Mouse (Mus musculus) adrenal gland, postnatal 36 days (tissue): ENCODE results near the gene Lin7b. TPM values are rescaled to one million over a fixed set of nuclear protein-coding genes. Genes with fewer than 3 reads are reported as not detected.
"Not testable (repeated sequence)": the region's sequence is repeated elsewhere in the genome, so short reads cannot be mapped to it uniquely, and the experiment has no call there.

Experiments
- DNase-seq, 2 experiments: peaks; one replicate each; pipeline ENCODE4 v3.0.0; 2021; ENCODE audit warnings: mixed read lengths in 1 of 2
- total RNA-seq, 2 experiments: library from RNA; stranded (reverse); gene quantifications; 2 replicates each; pipeline ENCODE4 v1.2.3; 2021

The Lin7b gene
- total RNA-seq, 2 experiments from 2014 or later, result 0.70 to 2.8 TPM

DNA sequence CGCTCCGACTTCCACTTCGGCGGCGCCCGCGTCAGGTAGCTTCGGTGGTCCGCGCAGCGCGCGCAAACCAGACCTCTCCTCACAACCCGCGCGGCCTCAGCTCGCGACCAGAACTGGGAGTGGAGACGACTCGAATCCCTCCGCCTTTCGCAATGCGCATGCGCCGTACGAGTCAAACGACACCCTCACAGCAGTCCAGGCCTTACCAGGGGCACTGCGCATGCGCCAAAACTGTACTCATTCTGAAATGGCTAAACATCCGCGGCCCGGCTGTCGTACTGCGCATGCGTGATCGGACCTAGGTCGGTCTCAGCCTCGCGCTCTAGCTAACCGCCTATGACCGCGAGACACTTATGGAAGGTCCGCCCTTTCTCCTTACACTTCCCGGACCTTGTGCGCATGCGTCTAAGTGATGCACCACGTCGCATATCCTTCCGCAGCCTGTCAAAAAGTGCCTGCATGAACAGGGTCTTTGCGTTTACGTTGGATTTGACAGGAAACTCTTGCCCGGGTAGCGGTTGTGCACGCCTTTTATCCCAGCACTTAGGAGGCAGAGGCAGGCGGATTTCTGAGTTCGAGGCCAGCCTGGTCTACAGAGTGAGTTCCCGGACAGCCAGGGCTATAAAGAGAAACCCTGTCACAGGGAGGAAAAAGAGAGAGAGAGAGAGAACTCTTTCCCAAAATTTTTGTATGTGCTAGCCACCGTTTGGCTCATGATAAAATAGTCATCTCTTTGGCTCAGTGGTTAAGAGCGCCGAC, 25.4 kb upstream of the Lin7b start, which contains the start of gene Snrnp70:
TSS of gene Snrnp70 (minus strand) at position 165 of the 759 bp plus-strand sequence.
- DNase-seq, result peak; percentile 100

DNA sequence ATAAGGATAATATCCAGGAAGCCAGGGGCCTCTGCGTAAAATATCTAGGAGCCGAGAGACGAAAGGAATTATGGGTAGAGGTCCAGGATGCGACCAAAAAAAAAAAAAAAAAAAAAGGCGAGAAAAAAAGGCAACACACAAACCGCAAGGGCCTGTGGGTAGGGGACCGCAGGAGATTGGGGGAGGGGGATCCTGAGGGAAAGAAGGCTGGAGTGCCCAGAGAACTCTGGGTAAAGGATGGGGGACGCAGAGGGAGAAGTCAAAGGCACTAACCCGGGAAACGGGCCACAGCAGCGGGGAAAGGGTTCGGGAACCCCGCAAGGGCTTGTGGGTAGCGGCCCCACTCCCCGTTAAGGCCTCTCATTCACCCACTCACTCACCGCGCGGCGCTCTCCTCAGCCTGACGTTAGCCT, 24.8 kb upstream of the Lin7b start:
- DNase-seq, result no peak

DNA sequence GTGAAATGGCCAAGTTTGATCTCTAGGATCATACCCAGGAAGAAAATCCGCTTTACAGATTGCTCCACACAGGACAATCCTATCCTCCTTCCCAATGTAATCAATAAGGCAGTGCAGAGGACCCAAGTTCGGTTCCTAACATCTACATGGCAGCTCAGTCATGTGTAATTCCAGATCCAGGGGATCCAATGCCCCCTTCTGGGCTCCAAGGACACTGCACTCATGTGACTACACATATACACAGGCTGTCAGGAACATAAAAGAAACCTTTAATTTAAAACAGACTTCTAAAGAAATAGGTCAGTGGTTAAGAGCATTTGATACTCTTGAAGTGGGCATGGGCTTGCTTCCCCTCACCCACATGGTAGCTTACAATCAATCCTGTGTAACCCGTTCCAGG, 15.7 kb upstream of the Lin7b start:
- no peak for DNase-seq

DNA sequence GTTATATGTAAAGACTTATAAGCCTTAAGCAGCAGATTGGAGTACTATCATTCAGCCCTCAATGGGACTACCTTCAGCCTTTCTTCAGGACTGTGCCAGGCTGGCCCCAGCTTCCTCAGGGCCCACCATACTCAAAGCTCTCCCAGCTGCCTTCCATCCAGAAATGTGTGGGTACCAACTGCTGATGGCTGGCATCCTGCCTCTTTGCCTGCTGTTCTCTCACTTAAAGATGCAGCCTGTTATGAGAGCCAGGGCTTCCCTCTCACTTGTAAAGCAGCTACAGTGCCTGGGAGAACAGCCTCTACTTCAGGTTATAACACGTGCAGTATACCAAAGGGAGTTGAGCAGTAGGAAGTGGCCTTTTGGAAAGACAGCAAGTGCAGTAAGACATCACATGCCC, 5.7 kb upstream of the Lin7b start:
- no peak for DNase-seq

DNA sequence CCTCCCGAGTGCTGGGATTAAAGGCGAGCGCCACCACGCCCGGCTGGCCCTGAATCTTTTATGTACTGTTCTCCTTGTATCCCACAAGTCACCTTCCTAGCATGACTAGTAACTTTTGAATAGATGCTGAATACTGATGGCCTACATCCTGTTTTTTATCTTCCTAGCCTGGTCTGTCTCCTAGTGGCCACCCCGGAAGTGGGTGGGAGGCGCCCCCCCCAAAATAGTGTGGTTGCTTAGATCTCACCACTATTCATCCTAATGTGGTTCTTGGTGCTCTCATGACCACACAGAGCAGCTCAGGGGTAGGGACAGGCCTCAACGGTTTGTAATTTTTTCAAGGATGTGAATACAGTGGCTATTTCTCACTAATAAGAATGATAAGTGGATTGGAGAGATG, 4.2 kb upstream of the Lin7b start:
- DNase-seq, result no peak

DNA sequence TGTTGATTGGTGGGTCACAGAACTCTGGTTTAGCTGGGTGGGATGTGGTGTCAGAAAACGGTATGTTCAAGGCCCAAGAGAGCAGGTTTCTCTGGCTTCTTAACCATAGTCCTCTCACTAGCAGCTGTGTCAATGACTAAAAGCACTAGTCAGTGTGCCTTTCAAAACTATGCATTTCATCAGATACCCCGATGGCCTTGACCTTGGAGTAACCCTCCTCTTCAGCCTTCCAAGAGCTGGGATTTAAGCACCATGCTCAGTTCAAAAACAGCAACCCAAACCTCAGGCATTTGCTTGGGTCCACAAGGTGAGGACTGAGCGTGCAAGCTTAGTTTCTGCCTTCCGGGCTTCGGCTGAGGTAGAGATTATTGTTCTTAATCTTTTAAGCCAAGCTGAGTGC, 2.0 kb upstream of the Lin7b start:
- peak; percentile 40 to 43 for DNase-seq

DNA sequence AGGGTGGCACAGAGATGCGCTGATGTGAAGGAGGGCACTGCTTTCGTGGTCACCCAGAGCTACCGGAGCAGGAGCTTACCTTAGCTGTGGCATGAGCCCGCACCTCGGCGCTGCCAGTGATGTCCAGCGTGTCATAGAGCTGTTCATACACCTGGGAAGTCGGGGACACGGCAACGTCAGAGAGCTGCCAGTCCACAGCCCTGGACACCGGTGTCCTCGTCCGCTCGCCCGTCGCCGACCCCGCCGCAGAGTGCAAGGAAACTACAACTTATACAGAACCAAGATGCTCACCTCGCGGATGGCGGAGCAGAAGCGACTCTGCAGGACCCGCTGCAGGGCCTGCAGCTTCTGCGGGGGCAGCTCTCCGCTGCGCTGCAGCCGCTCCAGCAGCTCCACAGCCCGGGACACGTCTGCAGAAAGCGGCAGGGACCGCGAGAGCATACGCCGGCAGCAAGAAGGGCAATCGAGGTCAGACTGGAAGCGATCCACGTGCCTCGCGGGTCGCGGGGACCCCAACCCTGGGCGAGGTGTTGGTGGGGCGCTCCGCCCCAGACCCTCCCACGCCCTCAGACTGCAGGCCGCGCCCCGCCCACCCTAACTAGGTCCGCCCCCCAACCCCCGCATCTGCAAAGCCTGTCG, 428 bp downstream of the Lin7b start:
- DNase-seq, result no peak

DNA sequence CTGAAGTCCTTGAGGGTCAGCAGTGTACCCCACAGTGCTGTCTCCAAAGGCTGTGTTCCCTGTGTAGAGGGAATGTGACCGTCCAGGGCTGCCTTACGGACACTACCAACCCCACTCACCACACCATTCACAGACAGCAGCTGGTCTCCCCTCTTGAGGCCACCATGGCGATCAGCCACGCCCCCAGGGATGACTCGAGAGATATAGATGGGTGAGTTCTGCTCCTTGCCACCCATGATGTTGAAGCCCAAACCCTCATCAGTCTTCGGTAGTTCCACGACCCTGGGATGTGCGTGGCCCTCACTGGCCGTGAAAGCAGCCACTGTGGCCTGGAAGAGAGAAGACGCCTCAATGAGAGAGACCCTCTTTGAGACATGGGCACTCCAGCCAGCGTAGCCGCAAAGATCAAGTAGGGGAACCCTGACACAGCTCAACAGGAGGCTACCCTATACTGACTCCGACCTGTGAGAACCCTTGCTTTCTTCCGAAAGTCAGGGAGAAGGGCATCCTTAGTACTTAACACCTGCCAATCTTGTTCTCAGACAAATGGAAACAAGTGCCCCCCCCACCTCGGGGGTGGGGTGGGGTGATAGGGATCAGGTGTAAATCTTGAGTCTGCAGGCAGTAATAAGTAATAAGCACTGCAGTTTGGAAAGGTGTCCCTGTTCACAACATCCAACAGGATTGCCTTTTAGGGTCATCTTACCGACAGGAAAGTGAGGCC, 1.2 kb downstream of the Lin7b start:
- no peak for DNase-seq

DNA sequence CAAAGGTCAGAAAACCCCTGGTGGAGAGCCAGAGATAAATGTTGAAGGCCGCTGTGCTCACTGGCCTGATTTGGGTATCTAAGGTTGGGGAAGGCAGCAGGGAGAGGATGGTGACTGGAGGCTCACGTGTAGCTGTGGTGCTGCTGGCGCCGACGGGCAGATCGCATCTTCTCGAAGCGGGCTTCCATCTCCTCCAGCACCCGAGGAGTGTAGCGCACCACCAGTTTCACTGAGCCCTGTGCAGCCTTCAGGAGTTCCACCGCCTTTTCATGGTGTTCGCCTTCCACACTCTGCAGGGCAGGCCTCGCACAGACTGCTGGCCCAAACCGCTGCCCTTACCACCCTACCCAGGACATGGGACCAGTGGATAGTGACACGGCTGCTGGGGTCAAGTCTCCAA, 2.2 kb downstream of the Lin7b start:
- no peak for DNase-seq

DNA sequence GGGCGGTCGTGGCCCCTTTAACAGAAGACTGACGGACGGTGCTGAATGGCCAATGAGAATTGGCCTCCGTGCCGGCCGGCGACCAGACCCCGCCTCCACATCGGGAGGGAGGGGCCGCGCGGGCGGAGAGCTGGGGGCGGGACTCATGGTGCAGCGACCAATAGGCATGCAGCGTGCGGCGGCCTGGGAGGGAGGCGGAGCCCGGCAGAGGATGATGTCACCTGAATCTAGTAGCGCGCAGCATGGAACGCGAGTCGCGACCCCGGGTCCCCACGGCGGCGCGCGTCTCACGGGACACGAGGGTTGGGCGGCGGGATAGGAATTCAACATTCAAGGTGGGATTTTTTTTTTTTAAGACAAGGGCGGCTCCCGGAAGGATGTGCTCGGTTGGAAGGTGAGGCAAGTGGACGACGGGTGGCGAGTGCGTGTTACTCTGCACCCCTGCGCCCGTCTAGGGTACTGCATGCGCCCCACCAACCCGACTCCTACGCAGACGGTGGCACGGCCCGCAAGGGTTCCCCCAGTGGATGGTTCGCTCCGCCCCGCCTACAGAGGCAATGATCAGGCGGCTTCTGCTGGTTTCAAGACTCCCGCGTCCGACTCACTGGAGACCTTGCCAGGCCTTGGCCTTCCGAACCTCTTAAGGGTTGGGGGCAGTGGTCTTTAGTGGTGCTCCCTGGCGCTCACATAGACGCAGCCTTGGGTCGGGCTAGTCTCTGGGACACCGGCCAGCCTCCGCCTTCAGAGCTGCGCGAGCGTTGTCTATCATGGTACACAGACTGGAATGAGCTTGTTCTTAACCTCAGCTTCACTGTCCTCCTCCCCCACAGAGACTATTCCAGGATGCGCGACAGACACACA, 3.1 kb downstream of the Lin7b start:
- DNase-seq, result peak; percentile 98 to 99

DNA sequence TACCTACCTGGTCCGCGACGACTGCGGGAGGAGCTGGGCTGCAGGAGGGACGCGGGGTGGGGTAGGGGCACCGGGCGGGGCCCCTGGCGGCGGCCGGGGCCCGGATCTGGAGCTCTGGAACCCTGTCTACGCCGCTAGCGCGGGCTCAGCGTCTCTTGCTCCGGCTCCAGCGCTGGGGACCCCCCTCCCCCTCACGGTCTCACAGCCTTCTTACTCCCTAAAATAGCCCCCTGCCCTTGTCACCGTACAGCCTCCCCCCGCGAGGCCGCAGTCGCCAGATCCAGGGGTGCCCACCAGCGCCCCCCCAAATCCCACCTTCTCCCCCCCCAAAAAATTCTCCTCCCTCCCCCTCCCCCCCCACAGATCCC, 3.7 kb downstream of the Lin7b start, which contains the start of gene Ppfia3:
TSS of gene Ppfia3 (minus strand) at position 368 of the 368 bp plus-strand sequence.
- DNase-seq, result no peak

DNA sequence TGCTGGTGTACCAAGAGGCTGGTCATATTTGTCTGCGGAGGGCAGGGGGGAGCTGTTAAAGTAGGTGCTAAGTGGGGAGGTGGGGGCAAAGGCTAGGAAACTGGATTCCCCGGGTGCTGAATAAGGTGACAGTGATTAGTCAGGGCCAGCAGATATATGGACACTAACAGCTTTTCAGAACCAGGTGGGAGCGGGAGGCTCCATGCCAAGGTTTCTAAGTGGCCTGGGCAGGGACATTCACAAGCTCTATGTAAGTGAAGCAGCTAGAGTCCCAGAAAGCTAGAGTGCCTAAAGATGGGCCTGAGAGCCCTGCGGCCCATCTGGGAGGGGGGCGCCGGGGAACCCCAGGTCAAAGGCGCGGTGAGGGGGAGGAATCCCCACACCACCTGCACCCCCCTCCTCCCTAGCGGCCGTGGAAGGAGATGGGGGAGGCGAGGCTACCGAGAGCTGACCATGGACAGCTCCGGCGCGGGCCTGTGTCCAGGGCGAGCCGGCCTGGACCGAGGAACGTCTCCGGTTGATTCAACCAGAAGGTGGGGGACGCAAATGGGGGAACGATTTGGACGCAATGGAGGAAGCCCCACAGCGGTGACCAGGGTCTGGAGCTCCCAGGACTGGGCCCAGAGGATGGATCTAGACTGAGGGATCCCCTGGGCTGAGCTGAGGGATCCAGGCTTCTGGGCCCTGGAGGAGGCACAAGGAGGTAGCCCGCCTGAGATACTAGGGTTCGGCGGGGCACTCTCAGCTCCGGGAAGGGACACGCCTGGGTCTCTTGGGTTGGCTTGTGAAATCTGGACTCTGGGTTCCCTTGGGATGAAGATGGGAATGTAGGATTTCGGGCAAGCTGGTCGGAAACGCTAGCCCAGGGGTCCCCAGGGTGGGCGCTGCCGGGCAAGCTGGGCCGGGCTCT, 4.4 kb downstream of the Lin7b start:
- peak; percentile 66 to 81 for DNase-seq

DNA sequence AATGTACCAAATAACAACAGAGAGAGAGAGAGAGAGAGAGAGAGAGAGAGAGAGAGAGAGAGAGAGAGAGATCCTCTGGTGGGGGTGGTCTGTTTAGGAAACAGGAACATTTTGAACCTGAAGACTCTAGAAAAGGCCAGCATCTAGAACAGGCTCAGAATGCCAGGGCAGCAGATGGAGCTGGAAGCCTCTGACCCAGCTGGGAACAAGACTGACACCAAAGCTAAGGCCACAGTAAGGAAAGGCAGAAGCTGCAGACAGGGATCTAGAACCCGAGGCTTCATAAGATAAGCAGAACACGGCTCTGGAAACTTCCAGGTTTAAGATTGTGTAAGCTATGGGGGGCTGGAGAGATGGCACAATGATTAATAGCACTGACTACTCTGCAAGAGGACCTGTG, 6.4 kb downstream of the Lin7b start:
- DNase-seq, result no peak

DNA sequence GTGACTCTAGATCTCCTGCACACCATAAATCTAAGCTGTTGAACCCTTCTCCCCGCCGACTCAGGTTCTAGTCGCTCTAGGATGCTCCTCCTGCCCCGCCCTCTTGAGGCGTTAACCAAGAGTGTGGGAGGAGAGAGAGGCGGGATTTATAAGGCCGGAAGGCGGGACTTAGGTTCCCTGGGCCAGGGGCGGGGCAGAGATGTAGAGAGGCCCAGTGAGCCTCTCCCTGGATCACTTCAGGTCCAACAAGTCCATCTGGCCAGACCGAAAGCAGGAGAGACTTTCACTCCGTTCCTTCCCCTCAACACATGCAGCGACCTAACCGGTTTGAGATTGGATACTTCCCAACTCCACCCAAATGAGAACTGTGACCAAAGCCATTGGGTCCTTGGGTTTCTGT, 7.6 kb downstream of the Lin7b start:
- DNase-seq, result peak in 1 of 2 experiments; percentile 37

DNA sequence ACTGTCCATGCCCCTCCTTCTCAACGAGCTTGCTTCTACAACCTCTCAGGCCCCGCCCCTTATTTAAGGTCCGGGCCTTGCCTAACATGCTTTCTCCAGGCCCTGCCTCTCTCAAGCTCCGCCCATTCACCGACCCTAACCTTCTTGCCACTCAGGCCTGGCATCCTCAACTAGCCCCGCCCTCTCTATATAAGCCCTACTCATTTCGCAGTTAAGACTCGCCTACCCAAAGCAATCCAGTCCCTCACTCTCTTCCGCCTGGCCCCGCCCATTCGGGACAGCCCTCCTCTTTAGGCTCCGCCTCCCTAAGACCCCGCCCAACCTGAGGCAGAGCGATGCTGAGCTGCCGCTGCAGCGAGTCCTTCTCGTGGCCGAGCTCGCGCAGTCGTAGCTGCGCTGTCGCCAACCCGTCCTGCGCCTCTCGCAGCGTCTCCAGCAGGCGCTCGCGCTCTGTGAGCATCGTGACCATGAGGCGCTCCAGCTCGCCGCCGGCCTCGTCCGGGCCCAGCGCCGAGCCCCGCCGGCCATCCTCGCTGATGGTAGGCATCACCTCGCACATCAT, 9.1 kb downstream of the Lin7b start:
- DNase-seq, result peak; percentile 80 to 84

DNA sequence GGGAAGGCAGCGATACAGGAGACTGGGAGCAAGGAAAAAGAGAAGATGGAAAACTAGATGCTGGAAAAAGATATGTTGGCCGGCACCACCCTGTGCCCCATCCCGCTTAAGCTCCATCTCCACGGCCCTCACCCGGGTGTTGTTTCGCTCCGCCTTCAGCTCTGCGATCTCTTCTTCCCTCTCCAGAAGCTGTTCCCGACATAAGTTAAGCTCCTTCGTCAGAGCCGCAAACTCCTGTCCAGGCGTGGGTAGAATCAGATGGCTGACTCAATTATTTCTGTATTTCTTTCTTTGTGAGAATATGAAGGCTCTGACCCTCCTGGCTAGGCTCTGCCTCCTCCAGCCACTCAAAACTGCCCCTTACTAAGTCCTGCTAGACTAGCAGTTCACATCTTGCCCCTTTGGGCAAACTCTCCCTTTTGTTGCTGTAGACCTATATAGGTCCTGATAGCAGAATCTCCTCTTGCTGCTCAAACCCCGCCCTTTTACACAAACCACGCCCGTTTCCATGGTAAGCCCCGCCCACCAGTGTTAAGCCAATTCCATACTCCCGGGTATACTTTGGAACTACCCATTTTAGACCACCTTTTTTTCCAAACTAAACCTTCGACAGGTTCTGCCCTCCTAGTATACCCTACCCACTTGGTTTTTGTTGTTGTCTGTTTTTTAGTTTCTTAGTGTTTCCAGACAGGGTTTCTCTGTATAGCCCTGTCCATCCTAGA, 9.8 kb downstream of the Lin7b start:
- no peak for DNase-seq

DNA sequence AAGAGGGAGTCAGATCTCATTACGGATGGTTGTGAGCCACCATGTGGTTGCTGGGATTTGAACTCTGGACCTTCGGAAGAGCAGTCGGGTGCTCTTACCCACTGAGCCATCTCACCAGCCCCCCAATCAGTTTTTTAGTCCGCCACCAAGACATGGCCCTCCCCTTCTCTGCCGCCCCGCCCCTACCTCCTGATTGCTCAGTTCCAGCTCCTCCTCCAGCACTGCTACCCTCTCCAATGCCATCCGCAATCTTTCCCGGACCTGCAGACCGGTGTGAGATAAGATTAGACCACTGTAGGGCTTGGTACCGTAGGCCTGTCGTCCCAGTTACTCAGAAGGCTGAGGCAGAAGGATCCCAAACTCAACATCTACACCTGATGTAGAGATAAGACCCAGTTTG, 11.3 kb downstream of the Lin7b start:
- DNase-seq, result not testable (repeated sequence)

DNA sequence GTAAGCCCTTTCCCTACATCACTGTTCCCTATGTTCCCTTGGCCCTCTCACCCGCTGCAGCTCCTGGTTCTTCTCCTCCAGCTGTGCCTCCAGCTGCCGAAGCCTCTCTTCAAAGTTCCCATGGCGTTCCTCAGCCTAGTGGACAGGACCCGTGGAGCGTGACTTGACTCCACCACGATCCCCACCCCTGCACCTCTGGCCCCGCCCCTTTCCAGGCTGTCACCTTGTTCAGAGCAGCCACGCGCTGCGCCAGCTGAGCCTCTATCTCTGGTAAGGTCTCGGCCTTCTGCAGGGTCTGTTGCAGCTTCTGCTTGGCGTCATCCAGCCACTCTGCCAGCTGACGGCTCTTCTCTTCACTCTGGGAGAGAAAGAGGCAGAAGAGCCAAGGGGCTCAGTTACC, 14.3 kb downstream of the Lin7b start:
- DNase-seq, result no peak

DNA sequence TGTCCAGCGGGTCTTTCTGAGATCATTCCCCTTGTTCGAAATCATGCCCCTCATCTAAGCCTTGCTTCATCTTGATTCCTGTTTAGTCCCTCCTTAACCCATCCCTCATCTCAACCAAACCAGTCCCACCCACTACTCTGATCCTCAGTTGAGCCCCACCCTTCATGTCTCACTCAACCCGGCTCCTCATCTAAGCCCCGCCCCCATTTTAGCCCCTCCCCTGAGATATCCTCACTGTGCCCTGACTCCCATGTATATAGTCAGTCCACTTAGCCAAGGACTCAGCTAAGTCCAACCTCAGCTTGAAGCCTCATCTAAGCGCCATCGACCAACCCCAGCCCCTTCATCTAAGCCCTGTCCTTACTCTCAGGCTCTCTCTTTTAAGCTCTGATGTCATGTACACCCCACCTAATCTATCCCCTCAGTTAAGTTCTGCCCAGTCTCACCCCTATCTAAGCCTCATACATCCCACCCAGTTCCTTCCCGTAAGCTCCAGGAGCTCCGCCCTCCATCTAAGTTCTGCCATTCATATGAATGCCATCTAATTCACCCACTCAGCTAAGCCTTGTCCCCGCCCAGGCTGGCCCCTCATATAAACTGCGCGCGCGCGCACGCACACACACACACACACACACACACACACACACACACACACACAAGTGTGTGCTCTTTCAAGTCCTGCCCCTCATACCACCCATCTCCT, 14.9 kb downstream of the Lin7b start:
- no peak for DNase-seq
